In genomic region chr15:103264794-103265193, GRCm38 (mm10) we compare ENCODE assay signal across 24 mouse cellular contexts. TPM values are rescaled to one million over a fixed set of nuclear protein-coding genes. Genes with fewer than 3 reads are reported as not detected.
DNase-seq lines count a peak whose midpoint lies in the region; ATAC-seq lines count a peak whose summit lies in the region.
"Had no signal": no experiment of that assay in that cellular context is flagged by ENCODE, and none has a peak within 500 bp of the region (broad histone marks: within the 10 kb centered on the region; RNA-seq: fewer than 3 reads in every experiment).

No protein-coding gene starts in this region.

- no peak overlapping the region for H3K4me2 ChIP-seq in liver, embryonic 13.5 days
- peak overlapping the region; percentile 11; the same call in 1 of the 2 replicates for H3K4me2 ChIP-seq in liver, embryonic 16.5 days (ENCODE audit: low read depth, low read length)
- H3K4me2 ChIP-seq: embryonic facial prominence, embryonic 12.5 days; forebrain, embryonic 13.5 days; forebrain, embryonic 15.5 days had no signal

- H3K9me3 ChIP-seq in liver, embryonic 13.5 days (replicated peaks): no peaks in the 10 kb centered on the region
- H3K9me3 ChIP-seq in liver, embryonic 16.5 days (replicated peaks; ENCODE audit: control insufficient read depth, low read length): no peaks in the 10 kb centered on the region
- H3K9me3 ChIP-seq: embryonic facial prominence, embryonic 10.5 days; embryonic facial prominence, embryonic 12.5 days; forebrain, embryonic 13.5 days; forebrain, embryonic 15.5 days had no signal

- no peak for DNase-seq in liver, embryonic 13.5 days
- DNase-seq in liver: no peak
- no peak for DNase-seq in left cerebral cortex, adult 11 months (ENCODE audit: low spot score)
- DNase-seq in yolk sac, embryonic 10.5 days (ENCODE audit: low spot score): no peak
- DNase-seq: adrenal gland, adult 2 months; adrenal gland, postnatal 10 days; adrenal gland, postnatal 25 days; cerebellum, adult 11 months; cerebellum, adult 2 months; cerebellum, adult 9-10 months; cerebellum, postnatal 10 days; cerebellum, postnatal 25 days; forebrain, postnatal 0 days had no signal

- 0 out of 2 replicates have a peak overlapping the region, but pooled peaks have one; percentile 23 for H3K9ac ChIP-seq in liver, embryonic 13.5 days
- no peak overlapping the region for H3K9ac ChIP-seq in liver, embryonic 16.5 days (ENCODE audit: low read depth, low read length)
- H3K9ac ChIP-seq: embryonic facial prominence, embryonic 12.5 days; forebrain, embryonic 13.5 days; forebrain, embryonic 15.5 days; forebrain, postnatal 0 days had no signal

- 62% methylated on average over 2 of the region's 2 CpGs for WGBS in liver, embryonic 13.5 days (ENCODE audit: insufficient replicate concordance)
- 57% methylated on average over 2 of the region's 2 CpGs for WGBS in liver, embryonic 16.5 days (ENCODE audit: insufficient replicate concordance)

- H3K27me3 ChIP-seq in liver, embryonic 13.5 days: no peaks in the 10 kb centered on the region
- no peaks in the 10 kb centered on the region for H3K27me3 ChIP-seq in liver, embryonic 16.5 days (ENCODE audit: control insufficient read depth, insufficient read depth, low read depth, low read length)
- H3K27me3 ChIP-seq: embryonic facial prominence, embryonic 12.5 days; forebrain, embryonic 13.5 days; forebrain, embryonic 15.5 days had no signal

- peaks cover 72% of the 10 kb centered on the region for H3K4me1 ChIP-seq in liver, embryonic 13.5 days (replicated peaks)
- H3K4me1 ChIP-seq in liver, embryonic 16.5 days (ENCODE audit: control insufficient read depth, low read depth, low read length): peaks cover 29% of the 10 kb centered on the region
- H3K4me1 ChIP-seq: embryonic facial prominence, embryonic 10.5 days; embryonic facial prominence, embryonic 12.5 days; forebrain, embryonic 13.5 days; forebrain, embryonic 15.5 days had no signal

- ATAC-seq in liver, embryonic 13.5 days (ENCODE audit: low read depth): peak; percentile 71
- ATAC-seq in erythroblast, adult 5-6 weeks (replicated peaks; ENCODE audit: low FRiP score, poor library complexity, severe bottlenecking): peak; percentile 60
- ATAC-seq in erythroid progenitor cell, adult 5-6 weeks (replicated peaks; ENCODE audit: low FRiP score, poor library complexity, severe bottlenecking): 0 out of 2 replicates have a peak, but pooled peaks have one; percentile 44
- peak; percentile 61 for ATAC-seq in liver, embryonic 16.5 days (ENCODE audit: low read depth)
- ATAC-seq: forebrain, embryonic 13.5 days; forebrain, embryonic 15.5 days; forebrain, postnatal 0 days had no signal

- peak overlapping the region; percentile 40 for H3K27ac ChIP-seq in liver, embryonic 13.5 days
- H3K27ac ChIP-seq in liver, embryonic 16.5 days (ENCODE audit: low read length): peak overlapping the region; percentile 64
- H3K27ac ChIP-seq: embryonic facial prominence, embryonic 10.5 days; embryonic facial prominence, embryonic 12.5 days; forebrain, embryonic 13.5 days; forebrain, embryonic 15.5 days had no signal

- no peaks in the 10 kb centered on the region for H3K36me3 ChIP-seq in liver, embryonic 13.5 days
- H3K36me3 ChIP-seq in liver, embryonic 16.5 days (ENCODE audit: control insufficient read depth, insufficient read depth): no peaks in the 10 kb centered on the region
- H3K36me3 ChIP-seq: embryonic facial prominence, embryonic 10.5 days; embryonic facial prominence, embryonic 12.5 days; forebrain, embryonic 15.5 days had no signal

- H3K4me3 ChIP-seq in liver, embryonic 13.5 days (replicated peaks): no peak overlapping the region
- H3K4me3 ChIP-seq in liver, embryonic 16.5 days (ENCODE audit: low read depth, low read length): no peak overlapping the region
- H3K4me3 ChIP-seq: embryonic facial prominence, embryonic 10.5 days; embryonic facial prominence, embryonic 12.5 days; erythroblast, embryonic 14.5 days; forebrain, embryonic 13.5 days; forebrain, embryonic 15.5 days had no signal

RNA-seq across cellular contexts. Expression of gene Nfe2, which starts 6.6 kb away (rescaled TPM):
- 171 and 185 TPM in 2 replicates for polyA plus RNA-seq in liver, embryonic 13.5 days (2015; fragmentation: Nextera tagmentation; extraction: Ambion mirVana)
- total RNA-seq in erythroblast, adult 5-6 weeks (2015; ENCODE audit: low replicate concordance): 449 and 473 TPM in 2 replicates
- 629 and 671 TPM in 2 replicates for total RNA-seq in erythroblast, adult 5-6 weeks (2017; ENCODE audit: low replicate concordance)
- 368 and 436 TPM in 2 replicates for total RNA-seq in erythroid progenitor cell, adult 5-6 weeks (2015; ENCODE audit: low replicate concordance)
- 353 and 370 TPM in 2 replicates for total RNA-seq in erythroid progenitor cell, adult 5-6 weeks (2017; ENCODE audit: low replicate concordance)
- polyA plus RNA-seq in liver, embryonic 16.5 days (2015; fragmentation: Nextera tagmentation; extraction: Ambion mirVana): 202 and 220 TPM in 2 replicates

RNA-seq across cellular contexts. Expression of gene Copz1, which starts 7.7 kb away (rescaled TPM):
- 213 and 240 TPM in 2 replicates for polyA plus RNA-seq in liver, embryonic 13.5 days (2015; fragmentation: Nextera tagmentation; extraction: Ambion mirVana)
- total RNA-seq in erythroblast, adult 5-6 weeks (2015; ENCODE audit: low replicate concordance): 123 and 131 TPM in 2 replicates
- 54.0 and 56.5 TPM in 2 replicates for total RNA-seq in erythroblast, adult 5-6 weeks (2017; ENCODE audit: low replicate concordance)
- total RNA-seq in erythroid progenitor cell, adult 5-6 weeks (2015; ENCODE audit: low replicate concordance): 158 and 167 TPM in 2 replicates
- total RNA-seq in erythroid progenitor cell, adult 5-6 weeks (2017; ENCODE audit: low replicate concordance): 37.6 and 42.4 TPM in 2 replicates
- 194 TPM in 2 replicates for polyA plus RNA-seq in liver, embryonic 16.5 days (2015; fragmentation: Nextera tagmentation; extraction: Ambion mirVana)

RNA-seq across cellular contexts. Expression of gene Hnrnpa1, which starts 24.6 kb away (rescaled TPM):
- polyA plus RNA-seq in liver, embryonic 13.5 days (2015; fragmentation: Nextera tagmentation; extraction: Ambion mirVana): 436 and 495 TPM in 2 replicates
- total RNA-seq in erythroblast, adult 5-6 weeks (2015; ENCODE audit: low replicate concordance): 130 and 135 TPM in 2 replicates
- total RNA-seq in erythroblast, adult 5-6 weeks (2017; ENCODE audit: low replicate concordance): 189 and 286 TPM in 2 replicates
- 198 and 238 TPM in 2 replicates for total RNA-seq in erythroid progenitor cell, adult 5-6 weeks (2015; ENCODE audit: low replicate concordance)
- total RNA-seq in erythroid progenitor cell, adult 5-6 weeks (2017; ENCODE audit: low replicate concordance): 338 and 377 TPM in 2 replicates
- 174 and 193 TPM in 2 replicates for polyA plus RNA-seq in liver, embryonic 16.5 days (2015; fragmentation: Nextera tagmentation; extraction: Ambion mirVana)

RNA-seq across cellular contexts. Expression of gene Cbx5, which starts 25.2 kb away (rescaled TPM):
- polyA plus RNA-seq in liver, embryonic 13.5 days (2015; fragmentation: Nextera tagmentation; extraction: Ambion mirVana): 61.1 and 76.6 TPM in 2 replicates
- total RNA-seq in erythroblast, adult 5-6 weeks (2015; ENCODE audit: low replicate concordance): 42.0 and 42.1 TPM in 2 replicates
- total RNA-seq in erythroblast, adult 5-6 weeks (2017; ENCODE audit: low replicate concordance): 49.5 and 57.4 TPM in 2 replicates
- 181 and 243 TPM in 2 replicates for total RNA-seq in erythroid progenitor cell, adult 5-6 weeks (2015; ENCODE audit: low replicate concordance)
- 214 and 236 TPM in 2 replicates for total RNA-seq in erythroid progenitor cell, adult 5-6 weeks (2017; ENCODE audit: low replicate concordance)
- 40.6 and 45.9 TPM in 2 replicates for polyA plus RNA-seq in liver, embryonic 16.5 days (2015; fragmentation: Nextera tagmentation; extraction: Ambion mirVana)

RNA-seq across cellular contexts. Expression of gene Gpr84, which starts 45.6 kb away (rescaled TPM):
- polyA plus RNA-seq in liver, embryonic 13.5 days (2015; fragmentation: Nextera tagmentation; extraction: Ambion mirVana): 0.28 and 0.29 TPM in 2 replicates
- total RNA-seq in erythroblast, adult 5-6 weeks (2015; ENCODE audit: low replicate concordance): 0.96 and 2.1 TPM in 2 replicates
- 0.70 and 1.3 TPM in 2 replicates for total RNA-seq in erythroblast, adult 5-6 weeks (2017; ENCODE audit: low replicate concordance)
- total RNA-seq in erythroid progenitor cell, adult 5-6 weeks (2015; ENCODE audit: low replicate concordance): 0.72 TPM in 1 of 2 replicates, not detected in the other
- total RNA-seq in erythroid progenitor cell, adult 5-6 weeks (2017; ENCODE audit: low replicate concordance): 3.9 TPM in 1 of 2 replicates, not detected in the other
- 1.0 and 1.1 TPM in 2 replicates for polyA plus RNA-seq in liver, embryonic 16.5 days (2015; fragmentation: Nextera tagmentation; extraction: Ambion mirVana)
- total RNA-seq: adrenal gland, adult 2 months; adrenal gland, postnatal 10 days; adrenal gland, postnatal 25 days; adrenal gland, postnatal 4 days had no signal
- polyA plus RNA-seq: C2C12; erythroblast, embryonic 14.5 days; forebrain, embryonic 11.5 days had no signal
